Mouse (Mus musculus): ENCODE measurements around the gene Vmn2r29. TPM values are rescaled to one million over a fixed set of nuclear protein-coding genes. Genes with fewer than 3 reads are reported as not detected.
"Not testable (repeated sequence)": the region's sequence is repeated elsewhere in the genome, so short reads cannot be mapped to it uniquely, and the experiment has no call there.

Gene Vmn2r29
- under 1 TPM in 1 of 2 experiments, not detected in 1; 0.09 TPM for total RNA-seq (2021)
- polyA plus RNA-seq (2012; rRNA removed) = 0.06 TPM in 1 of 2 replicates, not detected in the other
- long read RNA-seq = 0 reads

- H3K4me1 ChIP-seq (ENCODE audit: control insufficient read depth, insufficient read depth, low read length); H3K36me3 ChIP-seq (ENCODE audit: control insufficient read depth, insufficient read depth, low read length); intact Hi-C loops (cut with DNase I); H3K27me3 ChIP-seq (ENCODE audit: control insufficient read depth, insufficient read depth, low read length); H3K27ac ChIP-seq; H3K9ac ChIP-seq (ENCODE audit: low read depth, low read length); DNase-seq; H3K79me2 ChIP-seq (replicated peaks; ENCODE audit: control insufficient read depth, insufficient read depth, low read length); H3K4me3 ChIP-seq: not testable (repeated sequence)
- WGBS = no CpG with 5 or more reads among the region's 1 CpGs
These were observed at the start of gene Vmn2r29 for GRCm38 (mm10) chr7:7247228-7247627. Vmn2r29 (minus strand) TSS chr7:7247328.

GRCm38 (mm10) chr7:7295595-7295994 lies 48.5 kb upstream of the Vmn2r29 start:
- H3K27me3 ChIP-seq (ENCODE audit: control insufficient read depth, insufficient read depth, low read length) = no peaks in the 10 kb centered on the region
- no peak overlapping the region for H3K27ac ChIP-seq
- TF ChIP-seq CTCF (IDR thresholded peaks at IDR 0.05) (peak; percentile 68), POLR2A (IDR thresholded peaks at IDR 0.05; ENCODE audit: insufficient read depth, low read depth, low read length) (no peak)
- H3K9ac ChIP-seq (ENCODE audit: low read depth, low read length) = no peak overlapping the region
- no peaks in the 10 kb centered on the region for H3K36me3 ChIP-seq (ENCODE audit: control insufficient read depth, insufficient read depth, low read length)
- no peaks in the 10 kb centered on the region for H3K79me2 ChIP-seq (replicated peaks; ENCODE audit: control insufficient read depth, insufficient read depth, low read length)
- intact Hi-C loops (cut with DNase I) = loop anchor here (5.0 to 10.0 kb wide), 2 partner anchors 933 to 1011 kb away; partner anchors contain the start of genes Zfp667 and Zfp78
- no peak overlapping the region for H3K4me3 ChIP-seq
- peak in 1 of 2 experiments; percentile 46 for DNase-seq
- peaks cover 2% of the 10 kb centered on the region; the same call in 1 of the 2 replicates for H3K4me1 ChIP-seq (ENCODE audit: control insufficient read depth, insufficient read depth, low read length)
- WGBS = 80% methylated on average over 16 of the region's 16 CpGs

GRCm38 (mm10) chr7:7281383-7281782 lies 34.3 kb upstream of the Vmn2r29 start:
- H3K79me2 ChIP-seq (replicated peaks; ENCODE audit: control insufficient read depth, insufficient read depth, low read length) = no peaks in the 10 kb centered on the region
- no peak overlapping the region for H3K27ac ChIP-seq
- TF ChIP-seq EP300 (IDR thresholded peaks at IDR 0.05; ENCODE audit: insufficient read depth, low read depth, low read length) (no peak), CTCF (IDR thresholded peaks at IDR 0.05) (no peak)
- WGBS = 33% methylated on average over 1 of the region's 1 CpGs
- peaks cover 3% of the 10 kb centered on the region; the same call in 1 of the 2 replicates for H3K36me3 ChIP-seq (ENCODE audit: control insufficient read depth, insufficient read depth, low read length)
- no peaks in the 10 kb centered on the region for H3K27me3 ChIP-seq (ENCODE audit: control insufficient read depth, insufficient read depth, low read length)
- intact Hi-C loops (cut with DNase I) = loop anchor here (5.0 kb wide), 1 partner anchor 159 kb away; the partner anchor contains the start of gene Zfp954
- DNase-seq = peak in 1 of 2 experiments; percentile 14
- H3K4me3 ChIP-seq = no peak overlapping the region
- no peak overlapping the region for H3K9ac ChIP-seq (ENCODE audit: low read depth, low read length)
- no peaks in the 10 kb centered on the region for H3K4me1 ChIP-seq (ENCODE audit: control insufficient read depth, insufficient read depth, low read length)

GRCm38 (mm10) chr7:7277966-7278567 lies 30.9 kb upstream of the Vmn2r29 start, which contains the start of gene Gm45844:
Gm45844 (minus strand) TSS chr7:7278289.
- intact Hi-C loops (cut with DNase I) = loop anchor here (1.0 to 5.0 kb wide), 3 partner anchors 20 to 916 kb away; partner anchors contain the start of gene Zfp78
- peak within 1 kb of the TSS; percentile 36 for H3K27ac ChIP-seq
- WGBS = 41% methylated on average over 45 of the region's 45 CpGs

GRCm38 (mm10) chr7:7277556-7277955 lies 30.4 kb upstream of the Vmn2r29 start:
- H3K36me3 ChIP-seq (ENCODE audit: control insufficient read depth, insufficient read depth, low read length); H3K27me3 ChIP-seq (ENCODE audit: control insufficient read depth, insufficient read depth, low read length); DNase-seq; H3K79me2 ChIP-seq (replicated peaks; ENCODE audit: control insufficient read depth, insufficient read depth, low read length); H3K4me1 ChIP-seq (ENCODE audit: control insufficient read depth, insufficient read depth, low read length): not testable (repeated sequence)
- 40% methylated on average over 24 of the region's 24 CpGs for WGBS
- Histone ChIP-seq H3K27ac (peak overlapping the region; percentile 36), H3K9ac (ENCODE audit: low read depth, low read length) (peak overlapping the region; percentile 59; the same call in 1 of the 2 replicates), H3K4me3 (peak overlapping the region; percentile 60)
- intact Hi-C loops (cut with DNase I) = loop anchor here (5.0 kb wide), 2 partner anchors 335 to 915 kb away; partner anchors contain the start of gene Zfp78

More at GRCm38 (mm10) chr7:7277966-7278567, 30.9 kb upstream of the Vmn2r29 start, which contains the start of gene Gm45844:
- DNase-seq = peak; percentile 89 to 91
- not testable (repeated sequence) for H3K36me3 ChIP-seq (ENCODE audit: control insufficient read depth, insufficient read depth, low read length); H3K79me2 ChIP-seq (replicated peaks; ENCODE audit: control insufficient read depth, insufficient read depth, low read length); H3K4me1 ChIP-seq (ENCODE audit: control insufficient read depth, insufficient read depth, low read length); H3K27me3 ChIP-seq (ENCODE audit: control insufficient read depth, insufficient read depth, low read length)
- TF ChIP-seq CTCF (IDR thresholded peaks at IDR 0.05) (peak; percentile 97), EP300 (IDR thresholded peaks at IDR 0.05; ENCODE audit: insufficient read depth, low read depth, low read length) (peak; percentile 86)
- Histone ChIP-seq H3K9ac (ENCODE audit: low read depth, low read length) (peak within 1 kb of the TSS; percentile 59), H3K4me3 (peak within 1 kb of the TSS; percentile 60)

GRCm38 (mm10) chr7:7209313-7210151 lies 37.6 kb downstream of the Vmn2r29 start, which contains the start of gene Zfp772:
Zfp772 (minus strand) TSS chr7:7209998.
- Histone ChIP-seq H3K9ac (ENCODE audit: low read depth, low read length) (peak within 1 kb of the TSS; percentile 68), H3K4me3 (peak within 1 kb of the TSS; percentile 47)
- peak; percentile 54 to 55 for DNase-seq
- H3K79me2 ChIP-seq (replicated peaks; ENCODE audit: control insufficient read depth, insufficient read depth, low read length); intact Hi-C loops (cut with DNase I); H3K4me1 ChIP-seq (ENCODE audit: control insufficient read depth, insufficient read depth, low read length); H3K27ac ChIP-seq; H3K36me3 ChIP-seq (ENCODE audit: control insufficient read depth, insufficient read depth, low read length); H3K27me3 ChIP-seq (ENCODE audit: control insufficient read depth, insufficient read depth, low read length): not testable (repeated sequence)
- WGBS = 2% methylated on average over 24 of the region's 24 CpGs
